Mouse (Mus musculus) urinary bladder, postnatal 10 days (tissue): ENCODE results near the gene Psmb9.
A peak's percentile ranks its signal among the peaks of the same experiment; 100 is the strongest.
"Not testable (repeated sequence)": the region's sequence is repeated elsewhere in the genome, so short reads cannot be mapped to it uniquely, and the experiment has no call there.

ENCODE experiments used
- DNase-seq: peaks from one replicate; pipeline ENCODE4 v3.0.0; 2022; ENCODE audit warnings: low spot score

The Psmb9 gene

GRCm38 (mm10) chr17:34187261-34187916, at the start of gene Psmb9, which contains the start of gene Tap1:
Psmb9 (minus strand) TSS chr17:34187764.
Tap1 (plus strand) TSS chr17:34187553.
- peak; percentile 95 for DNase-seq

- no peak for DNase-seq
These were observed 49.1 kb upstream of the Psmb9 start for GRCm38 (mm10) chr17:34236691-34237090.

GRCm38 (mm10) chr17:34234926-34235325, 47.4 kb upstream of the Psmb9 start:
- no peak for DNase-seq

- not testable (repeated sequence) for DNase-seq
These were observed 44.5 kb upstream of the Psmb9 start for GRCm38 (mm10) chr17:34232021-34232420.

- not testable (repeated sequence) for DNase-seq
These were observed 43.4 kb upstream of the Psmb9 start for GRCm38 (mm10) chr17:34230971-34231370.

- not testable (repeated sequence) for DNase-seq
These were observed 38.3 kb upstream of the Psmb9 start for GRCm38 (mm10) chr17:34225911-34226310.

- no peak for DNase-seq
These were observed 37.9 kb upstream of the Psmb9 start for GRCm38 (mm10) chr17:34225426-34225825.

GRCm38 (mm10) chr17:34224816-34225215, 37.3 kb upstream of the Psmb9 start:
- DNase-seq, result no peak

GRCm38 (mm10) chr17:34220401-34220800, 32.8 kb upstream of the Psmb9 start:
- not testable (repeated sequence) for DNase-seq

GRCm38 (mm10) chr17:34219801-34220200, 32.2 kb upstream of the Psmb9 start:
- not testable (repeated sequence) for DNase-seq

GRCm38 (mm10) chr17:34219096-34219495, 31.5 kb upstream of the Psmb9 start:
- not testable (repeated sequence) for DNase-seq

GRCm38 (mm10) chr17:34218675-34219074, 31.1 kb upstream of the Psmb9 start:
- DNase-seq, result no peak

- DNase-seq, result no peak
These were observed 30.4 kb upstream of the Psmb9 start for GRCm38 (mm10) chr17:34217986-34218385.

GRCm38 (mm10) chr17:34217216-34217928, 29.8 kb upstream of the Psmb9 start:
- no peak for DNase-seq

- no peak for DNase-seq
These were observed 27.6 kb upstream of the Psmb9 start for GRCm38 (mm10) chr17:34215176-34215575.

- DNase-seq, result no peak
These were observed 26.4 kb upstream of the Psmb9 start for GRCm38 (mm10) chr17:34213936-34214335.

- no peak for DNase-seq
These were observed 24.3 kb upstream of the Psmb9 start for GRCm38 (mm10) chr17:34211746-34212365.

GRCm38 (mm10) chr17:34210599-34210998, 23.0 kb upstream of the Psmb9 start:
- DNase-seq, result no peak

- no peak for DNase-seq
These were observed 22.1 kb upstream of the Psmb9 start for GRCm38 (mm10) chr17:34209680-34210079.

- DNase-seq, result no peak
These were observed 20.9 kb upstream of the Psmb9 start for GRCm38 (mm10) chr17:34208421-34208820.

- no peak for DNase-seq
These were observed 20.3 kb upstream of the Psmb9 start for GRCm38 (mm10) chr17:34207866-34208265.

GRCm38 (mm10) chr17:34207456-34207855, 19.9 kb upstream of the Psmb9 start:
- DNase-seq, result no peak

- DNase-seq, result no peak
These were observed 19.2 kb upstream of the Psmb9 start for GRCm38 (mm10) chr17:34206731-34207130.
